Mouse (Mus musculus): ENCODE results near the gene Fam227a. TPM values are rescaled to one million over a fixed set of nuclear protein-coding genes. Genes with fewer than 3 reads are reported as not detected.

The Fam227a gene
- polyA plus RNA-seq, 1 experiment from 2014 or later = 5.8 TPM

- H3K36me3 ChIP-seq (ENCODE audit: poor library complexity, severe bottlenecking) = peaks cover 10% of the 10 kb centered on the region
- H3K9me3 ChIP-seq (replicated peaks) = no peaks in the 10 kb centered on the region
- WGBS = 90% methylated on average over 12 of the region's 12 CpGs
- peaks cover 10% of the 10 kb centered on the region; the same call in 1 of the 2 replicates for H3K4me1 ChIP-seq
- peaks cover 9% of the 10 kb centered on the region; the same call in 1 of the 2 replicates for H3K27me3 ChIP-seq
- H3K9ac ChIP-seq = no peak overlapping the region
- no peak overlapping the region for H3K4me2 ChIP-seq
- H3K4me3 ChIP-seq = no peak overlapping the region
- no peak overlapping the region for H3K27ac ChIP-seq
- ATAC-seq = no peak
Measured at GRCm38 (mm10) chr15:79606161-79606560, 52.6 kb downstream of the Fam227a start.

GRCm38 (mm10) chr15:79604990-79605665, 53.6 kb downstream of the Fam227a start, which contains the start of gene Dmc1:
TSS of gene Dmc1 (minus strand) at chr15:79605109.
- ATAC-seq = no peak
- Histone ChIP-seq H3K4me2 (peak within 1 kb of the TSS; percentile 47), H3K4me3 (peak within 1 kb of the TSS; percentile 26), H3K4me1 (peaks cover 10% of the 10 kb centered on the region; the same call in 1 of the 2 replicates), H3K27me3 (peaks cover 9% of the 10 kb centered on the region; the same call in 1 of the 2 replicates), H3K9me3 (replicated peaks) (no peaks in the 10 kb centered on the region), H3K9ac (peak within 1 kb of the TSS; percentile 48; the same call in 1 of the 2 replicates), H3K36me3 (ENCODE audit: poor library complexity, severe bottlenecking) (peaks cover 1% of the 10 kb centered on the region), H3K27ac (no peak within 1 kb of the TSS)
- WGBS = 11% methylated on average over 37 of the region's 37 CpGs

GRCm38 (mm10) chr15:79600176-79600575, 58.6 kb downstream of the Fam227a start:
- Histone ChIP-seq H3K9ac (no peak overlapping the region), H3K9me3 (replicated peaks) (no peaks in the 10 kb centered on the region), H3K4me2 (no peak overlapping the region), H3K36me3 (ENCODE audit: poor library complexity, severe bottlenecking) (no peaks in the 10 kb centered on the region), H3K4me1 (peaks cover 10% of the 10 kb centered on the region; the same call in 1 of the 2 replicates), H3K27me3 (peaks cover 7% of the 10 kb centered on the region; the same call in 1 of the 2 replicates), H3K4me3 (no peak overlapping the region), H3K27ac (no peak overlapping the region)
- ATAC-seq = no peak
- 83% methylated on average over 2 of the region's 2 CpGs for WGBS

- no peak overlapping the region for H3K9ac ChIP-seq
- H3K36me3 ChIP-seq (ENCODE audit: poor library complexity, severe bottlenecking) = no peaks in the 10 kb centered on the region
- no peaks in the 10 kb centered on the region for H3K9me3 ChIP-seq (replicated peaks)
- 90% methylated on average over 1 of the region's 1 CpGs for WGBS
- H3K27me3 ChIP-seq = peaks cover 3% of the 10 kb centered on the region; the same call in 1 of the 2 replicates
- H3K4me2 ChIP-seq = no peak overlapping the region
- H3K27ac ChIP-seq = no peak overlapping the region
- H3K4me1 ChIP-seq = no peaks in the 10 kb centered on the region
- no peak for ATAC-seq
- no peak overlapping the region for H3K4me3 ChIP-seq
Measured at GRCm38 (mm10) chr15:79598715-79599114, 60.0 kb downstream of the Fam227a start.

- Histone ChIP-seq H3K4me1 (no peaks in the 10 kb centered on the region), H3K4me2 (no peak overlapping the region), H3K9me3 (replicated peaks) (no peaks in the 10 kb centered on the region), H3K9ac (no peak overlapping the region), H3K4me3 (no peak overlapping the region), H3K27ac (no peak overlapping the region), H3K36me3 (ENCODE audit: poor library complexity, severe bottlenecking) (no peaks in the 10 kb centered on the region), H3K27me3 (no peaks in the 10 kb centered on the region)
- no peak for ATAC-seq
- 56% methylated on average over 1 of the region's 1 CpGs for WGBS
Measured at GRCm38 (mm10) chr15:79581581-79581980, 77.2 kb downstream of the Fam227a start.

- Histone ChIP-seq H3K4me3 (no peak overlapping the region), H3K36me3 (ENCODE audit: poor library complexity, severe bottlenecking) (no peaks in the 10 kb centered on the region), H3K4me2 (no peak overlapping the region), H3K27ac (no peak overlapping the region), H3K4me1 (no peaks in the 10 kb centered on the region), H3K9ac (no peak overlapping the region), H3K27me3 (no peaks in the 10 kb centered on the region), H3K9me3 (replicated peaks) (no peaks in the 10 kb centered on the region)
- ATAC-seq = no peak
- WGBS = 47% methylated on average over 6 of the region's 6 CpGs
Measured at GRCm38 (mm10) chr15:79577671-79578426, 80.9 kb downstream of the Fam227a start.

GRCm38 (mm10) chr15:79576947-79577346, 81.8 kb downstream of the Fam227a start:
- H3K36me3 ChIP-seq (ENCODE audit: poor library complexity, severe bottlenecking) = no peaks in the 10 kb centered on the region
- H3K9ac ChIP-seq = no peak overlapping the region
- H3K4me2 ChIP-seq = no peak overlapping the region
- no peak overlapping the region for H3K27ac ChIP-seq
- H3K4me1 ChIP-seq = no peaks in the 10 kb centered on the region
- H3K9me3 ChIP-seq (replicated peaks) = no peaks in the 10 kb centered on the region
- 97% methylated on average over 2 of the region's 2 CpGs for WGBS
- H3K27me3 ChIP-seq = no peaks in the 10 kb centered on the region
- no peak overlapping the region for H3K4me3 ChIP-seq
- no peak for ATAC-seq

- H3K4me1 ChIP-seq = no peaks in the 10 kb centered on the region
Measured at GRCm38 (mm10) chr15:79575543-79576222, 83.1 kb downstream of the Fam227a start.

GRCm38 (mm10) chr15:79562417-79562816, 96.3 kb downstream of the Fam227a start:
- no peaks in the 10 kb centered on the region for H3K36me3 ChIP-seq (ENCODE audit: poor library complexity, severe bottlenecking)
- H3K9ac ChIP-seq = no peak overlapping the region
- H3K4me2 ChIP-seq = no peak overlapping the region
- no peaks in the 10 kb centered on the region for H3K9me3 ChIP-seq (replicated peaks)
- whole genome bisulfite sequencing = 89% methylated on average over 9 of the region's 9 CpGs
- no peak for ATAC-seq
- no peak overlapping the region for H3K27ac ChIP-seq
- H3K4me3 ChIP-seq = no peak overlapping the region
- H3K27me3 ChIP-seq = no peaks in the 10 kb centered on the region
- no peaks in the 10 kb centered on the region for H3K4me1 ChIP-seq

More at GRCm38 (mm10) chr15:79575543-79576222, 83.1 kb downstream of the Fam227a start:
- Histone ChIP-seq H3K9me3 (replicated peaks) (no peaks in the 10 kb centered on the region), H3K36me3 (ENCODE audit: poor library complexity, severe bottlenecking) (no peaks in the 10 kb centered on the region), H3K9ac (no peak overlapping the region), H3K4me3 (no peak overlapping the region), H3K4me2 (no peak overlapping the region), H3K27ac (no peak overlapping the region), H3K27me3 (no peaks in the 10 kb centered on the region)
- ATAC-seq = no peak
- 55% methylated on average over 1 of the region's 1 CpGs for WGBS

GRCm38 (mm10) chr15:79559649-79560048, 99.1 kb downstream of the Fam227a start:
- Histone ChIP-seq H3K4me1 (no peaks in the 10 kb centered on the region), H3K36me3 (ENCODE audit: poor library complexity, severe bottlenecking) (no peaks in the 10 kb centered on the region), H3K9ac (no peak overlapping the region), H3K9me3 (replicated peaks) (no peaks in the 10 kb centered on the region), H3K4me3 (no peak overlapping the region), H3K4me2 (no peak overlapping the region), H3K27ac (no peak overlapping the region), H3K27me3 (no peaks in the 10 kb centered on the region)
- ATAC-seq = no peak
- 75% methylated on average over 3 of the region's 3 CpGs for WGBS

Data from forebrain, embryonic 13.5 days (tissue).